Mouse (Mus musculus) megakaryocyte, embryonic 14.5 days (primary cell): Measurements from ENCODE around the gene Foxn4.

Source experiments
- FLI1 ChIP-seq: IDR thresholded peaks from 2 replicates; pipeline ENCODE4 v1.6.1; 2012; ENCODE audit warnings: low read length, inconsistent platforms, mixed read lengths
- GATA1 ChIP-seq: IDR thresholded peaks from 3 replicates; pipeline ENCODE4 v1.6.1; 2012; ENCODE audit warnings: mixed read lengths, low read length, inconsistent platforms, borderline replicate concordance

DNA sequence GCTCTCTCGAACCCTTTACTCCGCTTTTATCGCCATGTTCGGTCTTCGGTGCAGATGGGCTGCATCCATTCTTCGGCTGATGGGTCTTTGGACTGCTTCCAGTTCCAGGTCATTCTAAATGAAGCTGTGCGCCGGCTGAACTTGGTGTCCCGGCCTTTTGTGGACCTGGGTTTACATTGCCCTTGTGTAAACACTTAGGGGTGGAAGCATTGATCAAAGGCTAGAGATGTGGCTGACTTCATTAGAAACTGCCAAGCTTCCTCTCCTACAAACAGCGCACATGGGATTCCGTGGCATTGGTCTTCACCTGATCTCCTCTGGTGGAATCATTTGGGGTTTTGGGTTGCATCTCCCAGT lies 36.1 kb upstream of the Foxn4 start:
- TF ChIP-seq GATA1 (no peak), FLI1 (no peak)
